Mouse (Mus musculus) ES-Bruce4 (cell line): Measurements from ENCODE around the gene Krt28.

Experiments
- EP300 ChIP-seq: IDR thresholded peaks from 2 replicates; pipeline ENCODE4 v1.6.1; 2011; ENCODE audit warnings: low read depth, low read length; ENCODE audit not compliant: insufficient read depth
- POLR2A ChIP-seq: IDR thresholded peaks from one replicate; pipeline ENCODE4 v1.8.1; 2011; ENCODE audit warnings: low read length; ENCODE audit not compliant: insufficient read depth

DNA sequence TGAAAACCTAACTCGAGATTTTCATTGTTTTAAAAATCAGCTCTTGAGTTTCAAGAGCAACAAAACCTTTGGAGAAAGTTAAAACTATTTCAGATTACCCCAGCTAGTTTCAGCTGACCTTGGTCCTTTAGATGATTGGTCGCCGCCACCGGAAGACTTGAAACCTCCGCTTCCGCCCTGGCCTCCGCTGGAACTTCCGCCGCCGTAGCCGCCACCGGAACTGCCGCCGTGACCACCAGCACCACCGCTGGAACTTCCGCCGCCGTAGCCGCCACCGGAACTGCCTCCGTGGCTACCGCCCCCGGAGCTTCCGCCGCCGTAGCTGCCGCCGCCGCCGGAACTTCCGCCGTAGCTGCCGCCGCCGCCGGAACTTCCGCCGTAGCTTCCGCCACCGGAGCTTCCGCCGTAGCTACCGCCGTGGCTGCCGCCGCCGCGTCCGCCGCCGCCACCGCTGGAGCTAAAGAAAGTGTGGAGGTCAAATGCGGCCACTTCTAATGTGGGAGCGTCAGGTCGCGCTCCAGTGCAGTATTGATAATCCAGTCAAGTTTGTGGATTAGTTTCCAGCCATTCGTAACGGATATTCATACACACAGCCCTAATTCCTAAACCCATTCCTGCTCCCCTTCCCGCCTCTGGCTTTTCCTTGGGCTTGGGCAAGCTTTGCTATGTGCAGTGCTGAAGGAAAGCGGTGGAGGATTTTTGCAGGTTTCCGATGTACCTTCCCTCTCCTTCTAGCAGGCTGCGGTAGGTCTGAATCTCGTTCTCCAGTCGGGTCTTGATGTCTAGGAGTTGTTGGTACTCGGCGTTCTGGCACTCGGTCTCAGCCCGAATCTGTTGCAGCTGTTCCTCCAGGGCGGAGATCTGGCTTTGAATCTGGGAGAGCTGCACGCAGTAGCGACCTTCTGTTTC, 11.4 kb upstream of the Krt28 start:
- TF ChIP-seq EP300 (no peak), POLR2A (no peak)
